Mouse (Mus musculus) liver, postnatal 0 days (tissue): ENCODE measurements around the gene Dpf3.

Source experiments
- CTCF ChIP-seq: sonication (generic); IDR thresholded peaks from 2 replicates; pipeline ENCODE4 v1.5.1; 2016; ENCODE audit warnings: antibody characterized with exemption, low read depth
- EP300 ChIP-seq: IDR thresholded peaks from 2 replicates; pipeline ENCODE4 v1.6.1; 2016; ENCODE audit warnings: antibody characterized with exemption, low read depth, mild to moderate bottlenecking

- no peak for TF ChIP-seq CTCF
- TF ChIP-seq EP300, result no peak
Observed at GRCm38 (mm10) chr12:83240571-83240970, 246.9 kb downstream of the Dpf3 start.
